Mouse (Mus musculus): ENCODE results near the gene Sf3a2. TPM values are rescaled to one million over a fixed set of nuclear protein-coding genes. Genes with fewer than 3 reads are reported as not detected.

The Sf3a2 gene
- total RNA-seq, 1 experiment from 2014 or later: 46.7 TPM

GRCm38 (mm10) chr10:80843087-80843930, 45.3 kb downstream of the Sf3a2 start:
- ATAC-seq (replicated peaks; ENCODE audit: low read depth, poor library complexity, severe bottlenecking): no peak

DNA sequence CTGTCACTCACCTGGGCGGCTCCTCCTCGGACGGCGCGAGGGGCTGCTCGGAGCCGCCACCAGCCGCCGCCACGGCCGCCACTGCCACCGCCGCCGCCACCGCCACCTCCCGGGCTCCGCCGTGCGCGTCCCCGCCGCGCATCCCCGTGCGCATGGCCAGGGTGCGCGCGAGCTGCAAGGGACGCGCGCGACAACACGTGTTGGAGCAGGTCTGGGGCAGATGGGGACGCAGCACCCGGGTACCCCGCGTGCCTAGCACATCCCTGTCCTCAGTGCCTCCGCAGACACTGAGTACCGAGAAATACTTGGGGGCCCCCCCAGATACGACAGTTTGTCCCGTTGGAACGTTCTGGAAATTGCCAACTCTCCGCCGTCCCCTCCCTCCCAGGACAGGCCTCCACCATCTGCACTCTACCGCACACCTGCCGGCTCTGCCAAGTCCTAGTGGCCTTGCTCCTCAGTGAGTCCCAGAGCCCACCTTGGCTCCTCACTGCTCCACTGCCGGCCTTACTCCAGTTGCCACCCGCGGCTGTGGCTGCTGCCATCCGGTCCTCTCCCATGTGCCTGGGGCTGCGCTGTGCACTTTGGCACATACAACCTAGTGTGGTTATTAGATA, 46.0 kb downstream of the Sf3a2 start, which contains the start of gene Lingo3:
Lingo3 (minus strand) TSS at position 109 of the 617 bp plus-strand sequence.
- ATAC-seq (replicated peaks; ENCODE audit: low read depth, poor library complexity, severe bottlenecking): 0 out of 2 replicates have a peak, but pooled peaks have one; percentile 10

DNA sequence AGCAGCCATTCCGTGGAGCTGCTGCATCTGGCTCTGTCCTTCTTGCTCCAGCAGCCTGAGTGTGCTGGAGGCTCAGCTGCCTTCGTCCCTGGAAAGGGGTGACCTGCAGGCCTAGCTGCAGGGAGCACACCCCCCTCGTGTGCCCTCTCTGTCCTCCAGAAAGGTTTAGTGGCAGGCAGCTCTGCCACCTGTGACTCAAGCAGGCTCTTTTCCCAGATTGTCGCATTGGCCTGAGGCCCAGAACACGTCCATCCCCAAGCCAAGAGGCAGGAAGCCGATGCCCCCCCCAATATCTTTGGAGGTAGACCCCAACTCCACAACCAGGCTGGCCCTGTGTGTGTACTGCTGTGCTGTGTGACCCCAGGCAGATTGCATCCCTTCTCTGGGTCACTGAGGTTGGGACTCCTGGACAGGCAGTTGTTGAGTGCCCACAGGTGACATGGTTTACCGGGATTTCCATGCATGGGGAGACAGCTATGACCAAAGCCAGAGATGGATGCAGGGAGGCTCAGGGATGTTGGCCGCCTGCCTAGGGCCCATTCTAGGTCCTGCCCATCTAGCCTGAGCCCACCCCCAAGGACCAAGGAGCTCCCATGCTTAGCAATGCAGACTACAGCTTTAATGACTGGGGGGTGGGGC, 47.2 kb downstream of the Sf3a2 start:
- no peak for ATAC-seq (replicated peaks; ENCODE audit: low read depth, poor library complexity, severe bottlenecking)

- ATAC-seq (replicated peaks; ENCODE audit: low read depth, poor library complexity, severe bottlenecking): no peak
Observed at GRCm38 (mm10) chr10:80845732-80846131, 47.7 kb downstream of the Sf3a2 start.

DNA sequence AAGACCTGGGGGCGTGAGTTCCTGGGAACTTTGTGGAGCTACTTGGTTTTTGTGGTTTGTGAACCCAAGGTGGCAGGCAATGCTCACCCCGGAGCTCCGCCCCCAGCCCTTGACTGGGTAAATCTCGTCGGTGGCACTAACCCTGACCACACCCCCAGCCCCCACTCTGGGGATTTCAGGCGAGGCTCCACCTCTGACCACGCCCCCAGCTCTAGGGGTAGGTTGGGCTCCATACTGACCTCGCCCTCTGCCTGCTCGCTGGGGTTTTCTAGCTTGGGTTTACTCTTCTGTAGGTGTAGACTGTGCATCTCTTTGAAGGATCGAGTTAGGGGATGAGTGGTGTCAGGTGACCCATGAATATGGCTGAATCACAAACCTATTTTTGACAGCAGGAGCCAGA, 50.6 kb downstream of the Sf3a2 start:
- ATAC-seq (replicated peaks; ENCODE audit: low read depth, poor library complexity, severe bottlenecking): peak; percentile 85

Other genes with a start within 250 kb of the Sf3a2 start
- 12.3 and 19.2 TPM in 2 replicates for gene Rexo1, start 236.6 kb upstream of the Sf3a2 start, total RNA-seq (2017)
- gene Klf16, start 220.9 kb upstream of the Sf3a2 start, total RNA-seq (2017): 8.6 and 10.6 TPM in 2 replicates
- 15.3 and 29.6 TPM in 2 replicates for gene Abhd17a, start 207.9 kb upstream of the Sf3a2 start, total RNA-seq (2017)
- gene Scamp4, start 195.3 kb upstream of the Sf3a2 start, total RNA-seq (2017): 10.8 and 13.3 TPM in 2 replicates
- 0.96 TPM in 1 of 2 replicates, not detected in the other for gene Adat3, start 195.3 kb upstream of the Sf3a2 start, total RNA-seq (2017)
- 0.24 and 0.27 TPM in 2 replicates for gene Gm49322, start 192.2 kb upstream of the Sf3a2 start, total RNA-seq (2017)
- gene Csnk1g2, start 175.4 kb upstream of the Sf3a2 start, total RNA-seq (2017): 132 and 167 TPM in 2 replicates
- gene Btbd2, start 141.1 kb upstream of the Sf3a2 start, total RNA-seq (2017): 19.2 and 27.1 TPM in 2 replicates
- 37.5 and 55.6 TPM in 2 replicates for gene Mknk2, start 120.1 kb upstream of the Sf3a2 start, total RNA-seq (2017)
- 42.9 and 49.3 TPM in 2 replicates for gene Mob3a, start 96.2 kb upstream of the Sf3a2 start, total RNA-seq (2017)
- gene Izumo4, start 96.0 kb upstream of the Sf3a2 start, total RNA-seq (2017): 6.4 and 10.4 TPM in 2 replicates
- 33.6 and 39.4 TPM in 2 replicates for gene Ap3d1, start 55.9 kb upstream of the Sf3a2 start, total RNA-seq (2017)
- gene Dot1l, start 43.0 kb upstream of the Sf3a2 start, total RNA-seq (2017): 7.6 and 19.5 TPM in 2 replicates
- gene Plekhj1, start 428 bp downstream of the Sf3a2 start, total RNA-seq (2017): 36.7 and 43.0 TPM in 2 replicates
- gene Amh, start 7.0 kb downstream of the Sf3a2 start, total RNA-seq (2017): 0.58 TPM in 1 of 2 replicates, not detected in the other
- not detected in 2 replicates for gene Jsrp1, start 15.3 kb downstream of the Sf3a2 start, total RNA-seq (2017)
- gene Oaz1, start 28.5 kb downstream of the Sf3a2 start, total RNA-seq (2017): 288 TPM in 2 replicates
- 0.05 TPM in 1 of 2 replicates, not detected in the other for gene Lingo3, start 45.8 kb downstream of the Sf3a2 start, total RNA-seq (2017)
- 398 and 403 TPM in 2 replicates for gene Lsm7, start 57.0 kb downstream of the Sf3a2 start, total RNA-seq (2017)
- gene Sppl2b, start 57.1 kb downstream of the Sf3a2 start, total RNA-seq (2017): 29.8 and 37.1 TPM in 2 replicates
- gene Tmprss9, start 73.7 kb downstream of the Sf3a2 start, total RNA-seq (2017): not detected in 2 replicates
- 40.2 and 52.3 TPM in 2 replicates for gene Timm13, start 102.8 kb downstream of the Sf3a2 start, total RNA-seq (2017)
- gene Lmnb2, start 120.0 kb downstream of the Sf3a2 start, total RNA-seq (2017): 44.0 and 46.6 TPM in 2 replicates
- gene Gadd45b, start 131.9 kb downstream of the Sf3a2 start, total RNA-seq (2017): 6.9 and 7.5 TPM in 2 replicates
- 0.18 and 2.2 TPM in 2 replicates for gene Gng7, start 216.7 kb downstream of the Sf3a2 start, total RNA-seq (2017)
- not detected in 2 replicates for gene Diras1, start 227.5 kb downstream of the Sf3a2 start, total RNA-seq (2017)
- 4.1 and 5.5 TPM in 2 replicates for gene Slc39a3, start 239.2 kb downstream of the Sf3a2 start, total RNA-seq (2017)